Comparison of ENCODE assay signal across 13 mouse cellular contexts in genomic region chr1:89922282-89922681, GRCm38 (mm10). TPM values are rescaled to one million over a fixed set of nuclear protein-coding genes. Genes with fewer than 3 reads are reported as not detected.
DNase-seq lines count a peak whose midpoint lies in the region; ATAC-seq lines count a peak whose summit lies in the region.
"Had no signal": no experiment of that assay in that cellular context is flagged by ENCODE, and none has a peak within 500 bp of the region (broad histone marks: within the 10 kb centered on the region; RNA-seq: fewer than 3 reads in every experiment).

No protein-coding gene starts in this region.

- no peak for ATAC-seq in forebrain, embryonic 11.5 days (replicated peaks; ENCODE audit: low FRiP score)
- no peak for ATAC-seq in forebrain, embryonic 13.5 days
- no peak for ATAC-seq in neural tube, embryonic 11.5 days (ENCODE audit: insufficient read depth, low FRiP score, low TSS enrichment)
- ATAC-seq in liver, embryonic 13.5 days (ENCODE audit: low read depth): no peak

- H3K4me2 ChIP-seq in forebrain, embryonic 11.5 days (ENCODE audit: low read depth, low read length, severe bottlenecking): no peak overlapping the region
- no peak overlapping the region for H3K4me2 ChIP-seq in forebrain, embryonic 13.5 days
- H3K4me2 ChIP-seq in neural tube, embryonic 11.5 days (ENCODE audit: low read depth): peak overlapping the region; percentile 60
- peak overlapping the region; percentile 38; the same call in 1 of the 2 replicates for H3K4me2 ChIP-seq in liver, embryonic 13.5 days

- H3K27me3 ChIP-seq in forebrain, embryonic 11.5 days (ENCODE audit: control insufficient read depth, insufficient read depth, low read length): peaks cover 100% of the 10 kb centered on the region
- peaks cover 100% of the 10 kb centered on the region for H3K27me3 ChIP-seq in forebrain, embryonic 13.5 days
- H3K27me3 ChIP-seq in neural tube, embryonic 11.5 days (ENCODE audit: control insufficient read depth, insufficient read depth, low read length): peaks cover 42% of the 10 kb centered on the region
- peaks cover 85% of the 10 kb centered on the region for H3K27me3 ChIP-seq in liver, embryonic 13.5 days

- WGBS in forebrain, embryonic 11.5 days: under 1% methylated on average over 7 of the region's 7 CpGs
- WGBS in forebrain, embryonic 13.5 days: under 1% methylated on average over 7 of the region's 7 CpGs
- WGBS in neural tube, embryonic 11.5 days: 7% methylated on average over 7 of the region's 7 CpGs
- WGBS in liver, embryonic 13.5 days (ENCODE audit: insufficient replicate concordance): 2% methylated on average over 7 of the region's 7 CpGs

- DNase-seq in forebrain, embryonic 11.5 days (ENCODE audit: low spot score): no peak
- DNase-seq in neural tube, embryonic 11.5 days (ENCODE audit: low spot score): peak; percentile 46
- DNase-seq in neural tube, embryonic 10.5 days (ENCODE audit: extremely low spot score, low spot score): no peak
- DNase-seq in liver, embryonic 13.5 days: no peak
- no peak for DNase-seq in adrenal gland, postnatal 36 days
- no peak for DNase-seq in right cerebral cortex, postnatal 4 days
- no peak for DNase-seq in layer of hippocampus, adult 9-11 months
- DNase-seq: cerebellum, postnatal 10 days; gastrocnemius, postnatal 10 days; thymus, postnatal 36 days had no signal

- no peak overlapping the region for H3K27ac ChIP-seq in forebrain, embryonic 11.5 days (ENCODE audit: low read depth, low read length)
- no peak overlapping the region for H3K27ac ChIP-seq in forebrain, embryonic 13.5 days
- H3K27ac ChIP-seq in neural tube, embryonic 11.5 days (ENCODE audit: low read depth, low read length): no peak overlapping the region
- no peak overlapping the region for H3K27ac ChIP-seq in liver, embryonic 13.5 days

- H3K4me1 ChIP-seq in forebrain, embryonic 11.5 days (replicated peaks; ENCODE audit: control insufficient read depth, insufficient read depth, low read length): peaks cover 9% of the 10 kb centered on the region
- peaks cover 41% of the 10 kb centered on the region for H3K4me1 ChIP-seq in forebrain, embryonic 13.5 days
- peaks cover 48% of the 10 kb centered on the region for H3K4me1 ChIP-seq in neural tube, embryonic 11.5 days (ENCODE audit: control insufficient read depth, insufficient read depth, low read length)
- peaks cover 5% of the 10 kb centered on the region; the same call in 1 of the 2 replicates for H3K4me1 ChIP-seq in liver, embryonic 13.5 days (replicated peaks)

- H3K9ac ChIP-seq in forebrain, embryonic 11.5 days (ENCODE audit: low read length): no peak overlapping the region
- no peak overlapping the region for H3K9ac ChIP-seq in forebrain, embryonic 13.5 days
- no peak overlapping the region for H3K9ac ChIP-seq in neural tube, embryonic 11.5 days (ENCODE audit: low read length)
- no peak overlapping the region for H3K9ac ChIP-seq in liver, embryonic 13.5 days

- H3K36me3 ChIP-seq in forebrain, embryonic 11.5 days (ENCODE audit: control insufficient read depth, insufficient read depth, low read length): no peaks in the 10 kb centered on the region
- H3K36me3 ChIP-seq in forebrain, embryonic 13.5 days (ENCODE audit: poor library complexity, severe bottlenecking): no peaks in the 10 kb centered on the region
- no peaks in the 10 kb centered on the region for H3K36me3 ChIP-seq in neural tube, embryonic 11.5 days (ENCODE audit: control insufficient read depth, insufficient read depth, low read length)
- H3K36me3 ChIP-seq in liver, embryonic 13.5 days: no peaks in the 10 kb centered on the region
- H3K36me3 ChIP-seq: G1E had no signal

- 0 out of 2 replicates have a peak overlapping the region, but pooled peaks have one; percentile 9 for H3K4me3 ChIP-seq in forebrain, embryonic 11.5 days (ENCODE audit: low read depth, low read length)
- no peak overlapping the region for H3K4me3 ChIP-seq in forebrain, embryonic 13.5 days
- no peak overlapping the region for H3K4me3 ChIP-seq in neural tube, embryonic 11.5 days (ENCODE audit: low read depth, low read length)
- no peak overlapping the region for H3K4me3 ChIP-seq in liver, embryonic 13.5 days (replicated peaks)
- H3K4me3 ChIP-seq: erythroblast, embryonic 14.5 days had no signal

- no peaks in the 10 kb centered on the region for H3K9me3 ChIP-seq in forebrain, embryonic 11.5 days (ENCODE audit: control insufficient read depth, low read length)
- H3K9me3 ChIP-seq in forebrain, embryonic 13.5 days (replicated peaks): no peaks in the 10 kb centered on the region
- H3K9me3 ChIP-seq in neural tube, embryonic 11.5 days (ENCODE audit: control insufficient read depth, low read length): no peaks in the 10 kb centered on the region
- no peaks in the 10 kb centered on the region for H3K9me3 ChIP-seq in liver, embryonic 13.5 days (replicated peaks)

RNA-seq across cellular contexts. Expression of gene Gbx2, which starts 8.7 kb away (rescaled TPM):
- 5.0 and 6.7 TPM in 2 replicates for polyA plus RNA-seq in forebrain, embryonic 11.5 days (2014; fragmentation: Nextera tagmentation; extraction: Ambion mirVana)
- polyA plus RNA-seq in forebrain, embryonic 13.5 days (2015; fragmentation: Nextera tagmentation; extraction: Ambion mirVana): 18.7 and 29.4 TPM in 2 replicates
- polyA plus RNA-seq in neural tube, embryonic 11.5 days (2014; fragmentation: Nextera tagmentation; extraction: Ambion mirVana): 44.0 and 45.8 TPM in 2 replicates
- 1.1 and 1.5 TPM in 2 replicates for polyA plus RNA-seq in liver, embryonic 13.5 days (2015; fragmentation: Nextera tagmentation; extraction: Ambion mirVana)
- not detected for total RNA-seq in adrenal gland, postnatal 36 days (2021)
- total RNA-seq: gastrocnemius, postnatal 10 days had no signal
- polyA plus RNA-seq: erythroblast, embryonic 14.5 days; G1E had no signal

Comparison
In these comparisons a context has a peak if more than half of its experiments do, and no peak if none do; other contexts are left out.
1. H3K4me2 ChIP-seq: peak in neural tube, embryonic 11.5 days (single experiment) and liver, embryonic 13.5 days (single experiment); none in forebrain, embryonic 11.5 days (single experiment) and forebrain, embryonic 13.5 days (single experiment).